In the genomic region with DNA sequence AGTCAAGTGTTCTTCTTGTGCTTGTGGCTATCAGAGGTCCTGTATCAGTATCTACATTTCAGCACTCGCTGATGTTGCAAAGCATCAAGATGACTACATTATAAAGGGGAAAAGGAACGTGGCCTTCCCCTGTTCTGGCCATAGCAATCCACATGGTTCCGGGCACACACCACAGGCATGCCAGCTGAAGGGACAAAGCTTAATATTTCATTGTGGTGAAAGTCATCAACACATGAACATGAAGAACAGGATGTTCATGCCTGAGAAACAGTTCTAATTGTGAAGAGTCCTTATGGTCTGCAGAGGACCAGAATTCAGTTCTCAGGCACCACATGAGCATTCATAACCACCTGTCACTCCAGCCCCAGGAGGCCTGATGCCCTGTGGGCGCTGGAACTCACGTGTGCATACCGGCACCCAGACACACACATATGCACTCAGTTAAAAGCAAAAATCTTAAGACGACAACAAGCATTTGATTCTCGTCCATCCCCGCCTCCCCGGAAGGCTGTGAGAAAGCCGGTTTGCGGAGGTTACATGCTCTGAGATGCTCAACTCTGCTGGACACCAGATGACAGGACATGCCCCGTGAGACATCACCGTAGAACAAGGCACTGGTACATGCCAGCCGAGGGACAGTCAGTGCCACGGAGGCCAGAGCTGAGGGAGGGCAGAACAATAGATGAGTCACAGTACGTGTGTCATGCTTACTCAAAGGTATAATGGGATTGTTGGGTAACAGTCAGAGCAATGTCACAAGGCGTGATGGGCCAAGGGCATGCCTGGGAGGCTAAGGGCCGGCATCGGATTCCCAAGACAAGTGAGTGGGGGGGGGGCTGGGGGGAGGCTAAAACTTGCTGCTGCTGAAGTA, we compare ENCODE assay signal across 13 mouse cellular contexts. TPM values are rescaled to one million over a fixed set of nuclear protein-coding genes. Genes with fewer than 3 reads are reported as not detected.
DNase-seq lines count a peak whose midpoint lies in the region; ATAC-seq and TF ChIP-seq lines count a peak whose summit lies in the region.
"Had no signal": no experiment of that assay in that cellular context is flagged by ENCODE, and none has a peak within 500 bp of the region (broad histone marks: within the 10 kb centered on the region; RNA-seq: fewer than 3 reads in every experiment).

No protein-coding gene starts in this region.

- no peak for TF ChIP-seq EP300 in heart, postnatal 0 days (IDR thresholded peaks at IDR 0.05; ENCODE audit: low read depth)

- DNase-seq in heart, postnatal 0 days (ENCODE audit: low spot score) = no peak
- DNase-seq in heart, adult 18-20 months = no peak
- DNase-seq in 3T3-L1 (ENCODE audit: low read depth, low spot score) = peak; percentile 76
- DNase-seq in urinary bladder, postnatal 25 days (ENCODE audit: low spot score) = no peak
- no peak for DNase-seq in thymus, adult 18-20 months
- DNase-seq: cerebellum, adult 8-10 months; kidney, adult 9 months; right cerebral cortex, postnatal 4 days had no signal

- no peaks in the 10 kb centered on the region for H3K79me2 ChIP-seq in C2C12 (ENCODE audit: control insufficient read depth, insufficient read depth)

- no peak for TF ChIP-seq CTCF in heart, postnatal 0 days (IDR thresholded peaks at IDR 0.05; ENCODE audit: low read depth)
- TF ChIP-seq CTCF in C2C12 (IDR thresholded peaks at IDR 0.05; ENCODE audit: control insufficient read depth, insufficient read depth, insufficient read length) = no peak
- TF ChIP-seq CTCF in bone marrow macrophage, adult 2 months (IDR thresholded peaks at IDR 0.05; ENCODE audit: low read depth, low read length) = no peak

- no peaks in the 10 kb centered on the region for H3K9me3 ChIP-seq in heart, postnatal 0 days (replicated peaks; ENCODE audit: control insufficient read depth, low read length)
- H3K9me3 ChIP-seq: forebrain, embryonic 12.5 days; hindbrain, embryonic 15.5 days; lung, embryonic 15.5 days had no signal

- H3ac ChIP-seq in C2C12 (ENCODE audit: control insufficient read depth, insufficient read length, low read depth) = no peak overlapping the region

- ATAC-seq in heart, postnatal 0 days (ENCODE audit: insufficient read depth, low read depth) = no peak

- no peak overlapping the region for H3K4me2 ChIP-seq in heart, postnatal 0 days (ENCODE audit: low read depth, low read length)
- H3K4me2 ChIP-seq: forebrain, embryonic 12.5 days; hindbrain, embryonic 15.5 days; lung, embryonic 15.5 days had no signal

- H3K79me3 ChIP-seq in C2C12 (ENCODE audit: low read depth) = no peaks in the 10 kb centered on the region

- H3K27ac ChIP-seq in heart, postnatal 0 days (ENCODE audit: low read depth) = peak overlapping the region; percentile 89
- peak overlapping the region; percentile 99 for H3K27ac ChIP-seq in bone marrow macrophage, adult 2 months (ENCODE audit: insufficient read depth, low read depth, low read length)
- H3K27ac ChIP-seq: forebrain, embryonic 12.5 days; hindbrain, embryonic 15.5 days; lung, embryonic 15.5 days had no signal

- H3K4me1 ChIP-seq in heart, postnatal 0 days (ENCODE audit: control insufficient read depth, insufficient read depth) = peaks cover 50% of the 10 kb centered on the region
- H3K4me1 ChIP-seq in bone marrow macrophage, adult 2 months (ENCODE audit: control insufficient read depth, insufficient read depth, low read length) = peaks cover 37% of the 10 kb centered on the region

- H3K27me3 ChIP-seq in heart, postnatal 0 days (ENCODE audit: control insufficient read depth, insufficient read depth, low read length) = no peaks in the 10 kb centered on the region
- no peaks in the 10 kb centered on the region for H3K27me3 ChIP-seq in C2C12 (ENCODE audit: control insufficient read depth, insufficient read depth, insufficient read length)
- H3K27me3 ChIP-seq: forebrain, embryonic 12.5 days; hindbrain, embryonic 15.5 days; lung, embryonic 15.5 days had no signal

- TF ChIP-seq POLR2A in bone marrow macrophage, adult 2 months (IDR thresholded peaks at IDR 0.05; ENCODE audit: borderline replicate concordance, low read depth, low read length) = no peak

- H3K9ac ChIP-seq in heart, postnatal 0 days (replicated peaks; ENCODE audit: low read depth, low read length) = 0 out of 2 replicates have a peak overlapping the region, but pooled peaks have one; percentile 15
- H3K9ac ChIP-seq: forebrain, embryonic 12.5 days; hindbrain, embryonic 15.5 days; lung, embryonic 15.5 days had no signal

- H3K36me3 ChIP-seq in heart, postnatal 0 days (replicated peaks; ENCODE audit: control insufficient read depth, insufficient read depth, low read length) = no peaks in the 10 kb centered on the region
- no peaks in the 10 kb centered on the region for H3K36me3 ChIP-seq in C2C12 (ENCODE audit: control insufficient read depth, insufficient read depth)
- H3K36me3 ChIP-seq: forebrain, embryonic 12.5 days; hindbrain, embryonic 15.5 days; lung, embryonic 15.5 days had no signal

- WGBS in heart, postnatal 0 days = 66% methylated on average over 20 of the region's 20 CpGs

- no peak overlapping the region for H3K4me3 ChIP-seq in heart, postnatal 0 days (ENCODE audit: low read depth, low read length)
- no peak overlapping the region for H3K4me3 ChIP-seq in C2C12 (ENCODE audit: insufficient read depth, poor library complexity, severe bottlenecking)
- peak overlapping the region; percentile 90 for H3K4me3 ChIP-seq in bone marrow macrophage, adult 2 months (ENCODE audit: insufficient read depth, low read length)
- H3K4me3 ChIP-seq: forebrain, embryonic 12.5 days; hindbrain, embryonic 15.5 days; lung, embryonic 15.5 days had no signal

TF ChIP-seq in C2C12, 6 proteins besides CTCF, POLR2A, EP300 and RAD21:
- TF ChIP-seq FOSL1 (IDR thresholded peaks at IDR 0.05; ENCODE audit: insufficient read depth, low read length, poor library complexity, severe bottlenecking) = peak; percentile 92
- peak; percentile 75 for TF ChIP-seq MAX (IDR thresholded peaks at IDR 0.05)
- no peak for TF ChIP-seq USF1 (IDR thresholded peaks at IDR 0.05; ENCODE audit: low read depth)
- no peak for TF ChIP-seq MYOG (IDR thresholded peaks at IDR 0.05; ENCODE audit: control insufficient read depth, extremely low read depth, insufficient read length)
- peak; percentile 92 for TF ChIP-seq CEBPB (IDR thresholded peaks at IDR 0.05; ENCODE audit: low read depth)
- TF ChIP-seq MYOD1 (IDR thresholded peaks at IDR 0.05; ENCODE audit: control insufficient read depth, insufficient read length, low read depth) = peak; percentile 60

RNA-seq across cellular contexts. Expression of gene Pim1, which starts 56.2 kb away (rescaled TPM):
- 58.4 and 81.0 TPM in 2 replicates for total RNA-seq in heart, postnatal 0 days (2014; rRNA removed; ENCODE audit: low replicate concordance)
- polyA plus RNA-seq in heart, postnatal 0 days (2015; fragmentation: Nextera tagmentation; extraction: Ambion mirVana) = 28.6 and 29.2 TPM in 2 replicates
- 10 to 100 TPM; 12.7 to 21.2 TPM for total RNA-seq in heart, adult 18-20 months (2021)
- polyA plus RNA-seq in C2C12 (2012; fragmentation: generic; extraction: Trizol) = 4.8 TPM
- polyA plus RNA-seq in bone marrow macrophage, adult 2 months (2012; ENCODE audit: insufficient read depth, insufficient read length, missing spikeins) = 84.5 and 85.2 TPM in 2 replicates
